Mouse (Mus musculus) megakaryocyte-erythroid progenitor cell, adult 5-6 weeks (primary cell): ENCODE data around the gene Gm44965. TPM values are rescaled to one million over a fixed set of nuclear protein-coding genes. Genes with fewer than 3 reads are reported as not detected.
"Not testable (repeated sequence)": the region's sequence is repeated elsewhere in the genome, so short reads cannot be mapped to it uniquely, and the experiment has no call there.

Source experiments
- ATAC-seq: replicated peaks from 2 replicates; pipeline ENCODE4 v1.8.0; 2016; ENCODE audit warnings: mild to moderate bottlenecking, inconsistent platforms; ENCODE audit not compliant: severe bottlenecking, poor library complexity, low FRiP score, low TSS enrichment
- total RNA-seq, 2 experiments: library from RNA; stranded (forward) in 1 of 2; stranded (reverse) in 1 of 2; fragments of 200-1000, 215-1000 nt in 1 of 2; fragments of >200 nt in 1 of 2; fragmentation: Nextera tagmentation in 1 of 2; gene quantifications; 2 replicates each; pipeline ENCODE4 v1.2.3; 2014 to 2017

The Gm44965 gene
- total RNA-seq, 2 experiments from 2014 or later, result not detected

- no peak for ATAC-seq
Observed at GRCm38 (mm10) chr6:48614756-48615155, 21.0 kb downstream of the Gm44965 start.

GRCm38 (mm10) chr6:48620031-48620430 is 26.3 kb downstream of the Gm44965 start:
- no peak for ATAC-seq

GRCm38 (mm10) chr6:48622186-48622843 is 28.6 kb downstream of the Gm44965 start:
- not testable (repeated sequence) for ATAC-seq

DNA sequence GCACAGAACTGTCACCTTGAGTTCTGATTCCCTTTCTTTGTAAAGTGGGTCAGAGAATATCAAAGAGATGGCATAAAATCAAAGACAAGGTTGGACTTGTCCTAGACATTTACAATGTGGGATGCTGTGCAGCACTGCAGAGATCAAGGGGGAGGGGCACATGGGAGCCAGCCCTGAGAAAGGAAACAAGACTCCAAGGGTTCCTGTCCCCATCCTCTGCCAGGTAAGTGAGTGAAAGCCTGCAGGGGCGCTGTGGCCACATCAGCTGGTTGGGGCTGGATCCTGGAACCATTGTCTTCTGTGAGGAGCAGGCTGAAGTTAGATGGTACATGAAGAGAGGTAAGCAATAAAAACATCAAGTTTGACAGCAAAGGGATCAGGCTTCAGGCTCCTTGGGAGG is 29.7 kb downstream of the Gm44965 start:
- no peak for ATAC-seq

- ATAC-seq, result no peak
Observed at GRCm38 (mm10) chr6:48626464-48626863, 32.7 kb downstream of the Gm44965 start, which contains the start of gene AI854703. Gene AI854703 (plus strand): TSS chr6:48626764.

GRCm38 (mm10) chr6:48626984-48627383 is 33.2 kb downstream of the Gm44965 start:
- ATAC-seq, result peak; percentile 91

DNA sequence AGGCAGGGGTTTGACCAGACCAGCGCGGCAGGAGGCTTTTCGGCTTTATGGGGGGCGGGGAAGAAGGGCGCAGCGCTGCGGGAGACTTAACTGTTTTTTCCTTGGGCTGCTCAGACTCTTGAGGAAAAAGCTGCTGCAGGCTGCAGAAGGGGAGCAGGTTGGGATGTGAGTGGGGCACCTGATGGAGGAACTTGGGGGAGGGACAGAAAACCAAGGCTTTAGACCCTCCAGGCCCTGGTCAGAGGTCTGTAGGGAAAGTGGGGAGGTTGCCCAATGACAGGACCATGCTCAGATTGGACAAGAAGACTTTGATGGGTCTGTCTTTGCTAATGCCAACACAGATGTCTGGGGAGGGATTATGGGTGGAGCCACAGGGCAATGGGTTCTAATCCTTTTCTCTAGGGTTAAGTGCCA is 33.8 kb downstream of the Gm44965 start:
- ATAC-seq, result no peak

DNA sequence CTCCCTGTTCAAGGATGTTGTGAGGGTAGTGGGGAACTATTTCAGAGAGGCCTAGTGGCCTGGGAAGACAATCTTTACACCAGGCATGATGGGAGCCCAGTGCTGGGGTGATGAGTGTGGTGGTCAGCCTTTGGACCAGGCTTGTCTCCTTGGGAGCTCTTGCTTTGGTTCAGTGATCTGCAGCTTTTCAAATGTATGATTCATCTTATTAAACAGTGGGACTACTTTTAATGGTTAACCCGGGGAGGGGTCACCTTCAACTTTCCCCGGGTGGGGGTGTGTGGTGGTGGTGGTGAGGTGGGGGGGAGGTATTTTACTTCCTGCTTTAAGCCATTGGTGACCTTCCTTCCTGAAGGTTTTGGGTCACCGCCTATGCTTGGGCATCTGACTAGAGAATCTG is 34.6 kb downstream of the Gm44965 start:
- no peak for ATAC-seq

- 0 out of 2 replicates have a peak, but pooled peaks have one; percentile 14 for ATAC-seq
Observed at GRCm38 (mm10) chr6:48628808-48629660, 35.3 kb downstream of the Gm44965 start.

- ATAC-seq, result no peak
Observed at GRCm38 (mm10) chr6:48629661-48630034, 35.9 kb downstream of the Gm44965 start.

GRCm38 (mm10) chr6:48630831-48631230 is 37.1 kb downstream of the Gm44965 start:
- no peak for ATAC-seq

- peak; percentile 96 for ATAC-seq
Observed at GRCm38 (mm10) chr6:48635105-48635504, 41.4 kb downstream of the Gm44965 start.

GRCm38 (mm10) chr6:48636515-48636914 is 42.8 kb downstream of the Gm44965 start:
- no peak for ATAC-seq

GRCm38 (mm10) chr6:48637811-48638500 is 44.2 kb downstream of the Gm44965 start:
- no peak for ATAC-seq

GRCm38 (mm10) chr6:48638553-48638952 is 44.8 kb downstream of the Gm44965 start:
- no peak for ATAC-seq

DNA sequence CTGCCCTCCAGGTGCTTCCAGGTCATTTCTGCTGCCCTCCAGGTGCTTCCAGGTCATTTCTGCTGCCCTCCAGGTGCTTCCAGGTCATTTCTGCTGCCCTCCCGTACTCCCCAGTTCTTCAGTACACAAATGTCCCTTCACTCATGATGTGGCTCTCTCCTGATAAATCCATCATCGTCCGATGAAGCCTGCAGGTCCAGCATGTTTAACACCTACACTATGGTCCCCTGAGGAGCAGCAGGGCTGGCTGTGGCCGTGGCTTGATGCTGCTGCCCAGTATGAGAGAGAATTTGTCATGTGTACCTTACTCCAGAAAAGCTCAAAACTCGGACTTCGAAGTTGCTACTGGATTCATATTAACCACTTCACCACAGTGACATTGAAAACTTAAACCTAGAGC is 47.6 kb downstream of the Gm44965 start:
- no peak for ATAC-seq

DNA sequence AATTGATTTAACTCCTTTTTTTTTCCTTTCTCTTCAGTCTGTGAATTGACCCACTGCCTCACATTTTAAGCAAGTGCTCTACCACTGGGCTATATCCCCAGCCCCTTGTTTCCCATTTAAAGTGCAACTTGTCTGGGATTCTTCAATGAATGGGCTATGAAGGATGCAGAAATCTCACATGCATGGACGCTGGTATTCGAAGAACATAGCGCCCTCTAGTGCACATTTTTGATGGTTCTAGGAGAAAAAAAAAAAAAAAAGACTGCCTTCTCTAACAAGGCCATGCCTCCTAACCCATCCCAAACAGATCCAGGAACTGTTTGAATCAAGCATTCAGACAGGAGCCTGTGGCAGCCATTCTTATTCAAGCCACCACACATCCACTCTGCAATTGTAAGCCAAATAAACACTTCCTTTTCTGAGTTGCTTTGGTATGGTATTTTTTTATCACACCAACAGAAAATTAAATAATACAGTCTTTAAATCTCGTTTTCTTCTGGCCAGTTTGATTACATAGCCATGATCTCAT is 49.1 kb downstream of the Gm44965 start:
- peak; percentile 29; the same call in 1 of the 2 replicates for ATAC-seq

GRCm38 (mm10) chr6:48645660-48646308 is 52.0 kb downstream of the Gm44965 start:
- ATAC-seq, result peak; percentile 84

- ATAC-seq, result no peak
Observed at GRCm38 (mm10) chr6:48646309-48646690, 52.6 kb downstream of the Gm44965 start.
